Mouse (Mus musculus) heart, postnatal 0 days (tissue): ENCODE data around the gene Bglap3. TPM values are rescaled to one million over a fixed set of nuclear protein-coding genes. Genes with fewer than 3 reads are reported as not detected.
A peak's percentile ranks its signal among the peaks of the same experiment; 100 is the strongest.

ENCODE experiments used
- ATAC-seq: fragments of 200-750 bp; cut with Nextera tagmentation; 2 replicates; pipeline ENCODE4 v1.8.0; 2017; ENCODE audit warnings: low read depth, moderate number of reproducible peaks, moderate library complexity; ENCODE audit not compliant: insufficient read depth
- DNase-seq: peaks from one replicate; pipeline ENCODE4 v3.0.0-alpha.2; 2016; ENCODE audit warnings: low spot score
- H3K27ac ChIP-seq: fragments of 300-500 bp; sonication (generic); 2 replicates; pipeline ENCODE4 v1.5.1; 2014; ENCODE audit warnings: low read depth, mild to moderate bottlenecking
- H3K27me3 ChIP-seq: fragments of 300-500 bp; sonication (generic); 2 replicates; pipeline ENCODE4 v1.6.1; 2014; ENCODE audit warnings: low read length, mixed read lengths; ENCODE audit not compliant: control insufficient read depth, insufficient read depth
- H3K36me3 ChIP-seq: fragments of 300-500 bp; sonication (generic); replicated peaks from 2 replicates; pipeline ENCODE4 v1.6.1; 2014; ENCODE audit warnings: low read length, mixed read lengths; ENCODE audit not compliant: control insufficient read depth, insufficient read depth
- H3K4me1 ChIP-seq: fragments of 300-500 bp; sonication (generic); 2 replicates; pipeline ENCODE4 v1.6.1; 2014; ENCODE audit warnings: antibody characterized with exemption; ENCODE audit not compliant: control insufficient read depth, insufficient read depth
- H3K4me2 ChIP-seq: fragments of 300-500 bp; sonication (generic); 2 replicates; pipeline ENCODE4 v1.6.1; 2014; ENCODE audit warnings: low read depth, mild to moderate bottlenecking, low read length, moderate library complexity
- H3K4me3 ChIP-seq: fragments of 300-500 bp; sonication (generic); 2 replicates; pipeline ENCODE4 v1.5.1; 2014; ENCODE audit warnings: low read depth, low read length
- H3K9ac ChIP-seq: fragments of 300-500 bp; sonication (generic); replicated peaks from 2 replicates; pipeline ENCODE4 v1.6.1; 2014; ENCODE audit warnings: low read depth, low read length, mixed read lengths
- H3K9me3 ChIP-seq: fragments of 300-500 bp; sonication (generic); replicated peaks from 2 replicates; pipeline ENCODE4 v1.6.1; 2016; ENCODE audit warnings: low read length; ENCODE audit not compliant: control insufficient read depth
- CTCF ChIP-seq: IDR thresholded peaks from 2 replicates; pipeline ENCODE4 v1.5.1; 2016; ENCODE audit warnings: antibody characterized with exemption, control low read depth, low read depth
- EP300 ChIP-seq: IDR thresholded peaks from 2 replicates; pipeline ENCODE4 v1.6.1; 2016; ENCODE audit warnings: antibody characterized with exemption, low read depth
- whole genome bisulfite sequencing: fragments of 180-500 bp; shearing (Covaris S2); extraction: QIAGEN DNeasy Blood & Tissue Kit; methylation state at CpG from one replicate; pipeline ENCODE4 v1.1.7; 2014; 5-methylcytosine and 5-hydroxymethylcytosine counted together
- polyA plus RNA-seq: library from polyadenylated mRNA; unstranded; fragments of >200 nt; fragmentation: Nextera tagmentation; extraction: Ambion mirVana; gene quantifications from 2 replicates; pipeline ENCODE4 v1.2.1, GENCODE M21; 2015
- total RNA-seq: library from RNA; depleted of rRNA; stranded (reverse); fragments of >200 nt; gene quantifications from 2 replicates; pipeline ENCODE4 v1.2.3, GENCODE M21; 2014; ENCODE audit warnings: low replicate concordance

Bglap3 gene
- total and polyA plus RNA-seq, 2 experiments from 2014 or later = not detected

DNA sequence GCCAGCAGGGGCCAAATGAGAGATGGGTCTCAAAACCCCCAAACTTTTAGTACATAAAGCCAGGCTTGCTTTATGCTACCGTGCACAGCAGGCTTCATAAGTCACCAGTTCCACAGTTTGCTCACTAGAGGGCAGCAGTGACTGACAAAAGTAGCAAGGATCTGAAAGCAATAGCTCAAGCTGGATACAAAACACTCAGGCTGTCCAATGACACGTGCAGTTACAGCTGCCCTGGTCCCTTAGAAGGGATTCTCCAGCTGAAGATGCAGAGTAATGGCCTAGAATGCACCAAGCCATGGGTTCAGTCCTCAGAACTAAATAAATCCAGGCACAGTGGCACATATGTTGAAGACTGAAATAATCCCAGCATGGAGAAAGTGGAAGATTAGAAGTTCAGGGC is 34.5 kb upstream of the Bglap3 start:
- 0% methylated on average over 2 of the region's 2 CpGs for WGBS
- ATAC-seq (no peak), DNase-seq (peak; percentile 87)
- Histone ChIP-seq H3K9me3 (no peaks in the 10 kb centered on the region), H3K4me3 (no peak overlapping the region), H3K27ac (no peak overlapping the region), H3K4me2 (no peak overlapping the region), H3K9ac (no peak overlapping the region), H3K4me1 (peaks cover 12% of the 10 kb centered on the region; the same call in 1 of the 2 replicates), H3K27me3 (no peaks in the 10 kb centered on the region), H3K36me3 (peaks cover 6% of the 10 kb centered on the region)
- TF ChIP-seq EP300 (no peak), CTCF (peak; percentile 94)

DNA sequence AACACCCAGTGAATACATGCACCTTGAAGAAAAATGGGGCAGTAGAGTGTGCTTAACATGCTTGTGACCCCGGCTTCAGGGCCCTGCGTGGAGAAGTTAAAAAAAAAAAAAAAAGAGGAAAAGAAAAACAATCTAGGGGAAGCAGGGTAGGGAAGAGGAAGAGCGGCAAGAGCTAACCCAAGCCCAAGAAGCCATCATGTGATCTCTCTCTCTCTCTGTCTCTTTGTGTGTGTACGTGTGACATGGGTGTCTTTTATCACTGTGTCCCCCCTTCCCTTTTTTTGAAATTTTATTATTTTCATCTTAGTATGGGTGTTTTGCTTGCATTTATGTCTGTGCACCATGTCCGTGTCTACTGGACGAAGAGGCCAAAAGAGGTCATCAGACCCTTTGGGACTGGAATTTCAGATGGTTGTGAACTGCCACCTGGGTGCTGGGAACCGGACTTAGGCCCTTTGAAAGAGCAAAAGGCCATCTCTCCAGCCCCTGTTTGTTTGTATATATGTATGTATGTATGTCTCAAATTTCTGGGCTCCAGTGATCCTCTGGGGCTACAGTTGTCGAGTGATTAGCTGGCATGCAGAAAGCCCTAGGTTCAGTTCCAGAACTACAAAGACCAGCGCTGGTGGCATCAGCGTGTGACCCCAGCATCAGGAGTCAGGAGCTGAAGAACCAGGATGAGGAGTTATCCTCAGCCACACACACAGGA is 31.1 kb upstream of the Bglap3 start:
- WGBS = 93% methylated on average over 10 of the region's 10 CpGs
- Histone ChIP-seq H3K4me3 (no peak overlapping the region), H3K36me3 (peaks cover 10% of the 10 kb centered on the region; the same call in 1 of the 2 replicates), H3K9me3 (no peaks in the 10 kb centered on the region), H3K27me3 (no peaks in the 10 kb centered on the region), H3K4me2 (no peak overlapping the region), H3K4me1 (no peaks in the 10 kb centered on the region), H3K27ac (no peak overlapping the region), H3K9ac (no peak overlapping the region)
- ATAC-seq (no peak), DNase-seq (no peak)
- TF ChIP-seq EP300 (no peak), CTCF (no peak)

DNA sequence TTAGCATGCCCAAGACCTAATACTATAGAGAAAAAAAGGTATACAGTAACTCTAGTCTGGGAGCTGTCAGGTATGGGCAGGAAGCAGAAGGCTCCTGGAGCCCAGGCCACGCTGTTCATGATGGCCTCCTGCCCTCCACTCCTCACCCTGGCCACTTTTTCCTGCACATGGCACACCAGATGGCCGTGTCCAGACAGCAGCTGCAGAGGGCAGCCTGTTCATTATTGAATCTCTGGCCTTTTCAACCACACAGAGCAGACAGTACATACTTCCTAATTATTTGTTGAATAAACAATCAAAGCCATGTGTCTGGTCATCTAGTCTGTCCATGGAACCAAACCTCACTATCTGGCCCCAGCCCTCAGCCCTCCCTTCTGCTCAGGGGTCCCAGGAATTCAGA is 26.1 kb upstream of the Bglap3 start:
- Histone ChIP-seq H3K4me1 (no peaks in the 10 kb centered on the region), H3K4me3 (no peak overlapping the region), H3K27me3 (no peaks in the 10 kb centered on the region), H3K36me3 (peaks cover 21% of the 10 kb centered on the region), H3K9me3 (no peaks in the 10 kb centered on the region), H3K4me2 (no peak overlapping the region), H3K27ac (no peak overlapping the region), H3K9ac (no peak overlapping the region)
- TF ChIP-seq CTCF = no peak
- TF ChIP-seq EP300 = no peak
- 94% methylated on average over 2 of the region's 2 CpGs for WGBS
- no peak for DNase-seq
- ATAC-seq = no peak

DNA sequence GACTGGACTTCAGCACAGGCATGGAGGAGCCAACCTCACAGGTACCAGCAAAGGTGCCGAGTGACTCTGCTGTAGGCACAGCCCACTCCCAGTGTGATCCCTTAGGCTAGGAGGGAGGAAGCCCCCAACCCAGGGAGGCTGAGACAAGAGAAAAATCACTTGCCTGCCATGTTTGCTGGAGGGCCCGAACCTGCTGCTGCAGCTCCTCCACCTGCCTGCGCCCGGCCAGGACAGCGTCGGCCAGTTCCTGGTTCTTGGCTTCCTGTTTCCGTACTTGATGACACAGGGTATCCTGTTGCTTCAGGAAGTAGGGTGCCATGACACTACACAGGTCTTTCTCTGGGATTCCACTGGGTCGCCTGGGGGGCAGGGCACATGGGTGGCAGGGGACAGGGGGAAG is 23.2 kb upstream of the Bglap3 start:
- Histone ChIP-seq H3K4me1 (no peaks in the 10 kb centered on the region), H3K9ac (no peak overlapping the region), H3K4me3 (no peak overlapping the region), H3K27ac (no peak overlapping the region), H3K4me2 (no peak overlapping the region), H3K9me3 (no peaks in the 10 kb centered on the region), H3K36me3 (peaks cover 15% of the 10 kb centered on the region), H3K27me3 (no peaks in the 10 kb centered on the region)
- no peak for TF ChIP-seq EP300
- ATAC-seq (no peak), DNase-seq (no peak)
- WGBS = 88% methylated on average over 8 of the region's 8 CpGs

DNA sequence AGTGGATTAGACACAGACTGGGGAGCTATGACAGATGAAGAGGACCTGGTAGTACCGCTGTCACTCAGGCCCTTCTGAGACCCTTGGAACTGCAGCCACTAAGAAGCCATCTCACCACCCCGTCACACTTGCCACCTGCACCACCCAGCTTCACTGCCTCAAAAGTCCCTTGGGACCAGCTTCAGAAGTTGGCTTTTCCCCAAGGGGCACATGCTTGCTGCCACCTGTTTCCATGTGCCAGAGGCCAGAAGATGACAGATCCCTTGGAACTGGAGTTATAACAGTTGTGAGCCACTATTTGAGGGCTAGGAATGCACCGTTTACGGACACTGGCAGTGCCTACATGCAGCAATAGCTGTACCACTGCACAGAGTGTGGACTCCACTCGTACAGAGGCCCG is 22.7 kb upstream of the Bglap3 start:
- ATAC-seq = no peak
- H3K36me3 ChIP-seq = peaks cover 15% of the 10 kb centered on the region
- H3K27ac ChIP-seq = no peak overlapping the region
- H3K9me3 ChIP-seq = no peaks in the 10 kb centered on the region
- H3K4me3 ChIP-seq = no peak overlapping the region
- DNase-seq = no peak
- H3K4me1 ChIP-seq = no peaks in the 10 kb centered on the region
- no peak overlapping the region for H3K4me2 ChIP-seq
- H3K27me3 ChIP-seq = no peaks in the 10 kb centered on the region
- 94% methylated on average over 6 of the region's 6 CpGs for WGBS
- no peak overlapping the region for H3K9ac ChIP-seq
- TF ChIP-seq EP300 = no peak
- TF ChIP-seq CTCF = no peak

DNA sequence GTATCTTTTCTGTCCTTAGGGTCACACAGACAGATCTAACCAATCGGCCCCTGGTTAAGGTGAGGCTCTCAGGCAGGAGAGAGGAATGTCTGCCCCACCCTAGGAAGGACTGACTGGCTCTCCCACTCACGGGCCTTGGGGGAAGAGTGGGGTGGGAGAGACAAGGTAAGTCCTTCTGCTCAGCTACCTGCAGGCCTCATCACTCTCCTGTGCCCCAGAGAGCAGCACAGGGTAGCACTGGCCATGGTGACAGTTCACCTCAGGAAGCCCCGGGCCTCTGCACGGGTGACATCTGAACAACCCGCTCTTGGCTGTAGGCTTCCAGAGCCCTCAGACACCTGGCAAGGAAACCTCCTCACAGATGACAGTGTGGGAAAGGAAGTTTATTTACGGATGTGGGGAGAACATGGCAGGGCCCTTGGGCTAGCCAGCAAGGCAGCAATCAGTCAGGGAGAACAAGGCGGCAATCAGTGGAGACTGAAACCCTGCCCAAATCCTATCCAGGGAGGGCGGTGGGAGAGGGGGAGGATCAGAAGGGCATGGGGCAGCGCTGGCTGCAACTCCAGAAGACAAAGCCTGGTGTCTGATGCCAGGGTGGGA is 21.3 kb upstream of the Bglap3 start:
- ATAC-seq = 0 out of 2 replicates have a peak, but pooled peaks have one; percentile 11
- Histone ChIP-seq H3K36me3 (peaks cover 15% of the 10 kb centered on the region), H3K4me1 (no peaks in the 10 kb centered on the region)

More for the DNA sequence above, 21.3 kb upstream of the Bglap3 start:
- no peak for TF ChIP-seq EP300
- no peak for TF ChIP-seq CTCF
- WGBS = 81% methylated on average over 9 of the region's 9 CpGs
- no peak overlapping the region for H3K9ac ChIP-seq
- H3K4me2 ChIP-seq = no peak overlapping the region
- no peak for DNase-seq
- H3K9me3 ChIP-seq = no peaks in the 10 kb centered on the region
- H3K27ac ChIP-seq = no peak overlapping the region
- no peak overlapping the region for H3K4me3 ChIP-seq
- H3K27me3 ChIP-seq = no peaks in the 10 kb centered on the region
